ENCODE assay signal across 8 mouse cellular contexts in genomic region chr4:96797583-96797982, GRCm38 (mm10). TPM values are rescaled to one million over a fixed set of nuclear protein-coding genes. Genes with fewer than 3 reads are reported as not detected.
A peak's percentile ranks its signal among the peaks of the same experiment; 100 is the strongest.
DNase-seq lines count a peak whose midpoint lies in the region; ATAC-seq and TF ChIP-seq lines count a peak whose summit lies in the region.

No protein-coding gene starts in this region.

- no peak for ATAC-seq in lung, postnatal 0 days

- peak; percentile 23 to 28 for DNase-seq in frontal cortex, postnatal 10 days (ENCODE audit: low spot score in 2 of 2)
- no peak for DNase-seq in frontal cortex, postnatal 25 days (ENCODE audit: low spot score in 2 of 2)
- peak; percentile 21 for DNase-seq in lung, postnatal 0 days (ENCODE audit: low spot score)
- DNase-seq in lung, postnatal 25 days (ENCODE audit: low spot score): no peak
- DNase-seq in layer of hippocampus, adult 8-10 months (ENCODE audit: low spot score in 2 of 2): peak; percentile 24 to 35
- peak; percentile 69 to 83 for DNase-seq in right cerebral cortex, postnatal 10 days (ENCODE audit: low spot score in 2 of 2)
- no peak for DNase-seq in adrenal gland, adult 8-10 months
- DNase-seq in T-cell, adult 2 months (ENCODE audit: low spot score): no peak

- H3K4me1 ChIP-seq in lung, postnatal 0 days (ENCODE audit: insufficient read depth, low read depth, low read length): no peaks in the 10 kb centered on the region

- no peak overlapping the region for H3K4me2 ChIP-seq in lung, postnatal 0 days (replicated peaks; ENCODE audit: low read depth, low read length)

- no peak overlapping the region for H3K27ac ChIP-seq in lung, postnatal 0 days (ENCODE audit: low read length)

- no peak overlapping the region for H3K9ac ChIP-seq in lung, postnatal 0 days (replicated peaks; ENCODE audit: low read depth)

- no peak for TF ChIP-seq CTCF in lung, postnatal 0 days (IDR thresholded peaks at IDR 0.05)

- no peak overlapping the region for H3K4me3 ChIP-seq in lung, postnatal 0 days (ENCODE audit: low read depth, low read length)

- no peaks in the 10 kb centered on the region for H3K9me3 ChIP-seq in lung, postnatal 0 days (ENCODE audit: low read length)

- TF ChIP-seq EP300 in lung, postnatal 0 days (IDR thresholded peaks at IDR 0.05): no peak

- 63% methylated on average over 1 of the region's 1 CpGs for WGBS in lung, postnatal 0 days

- no peaks in the 10 kb centered on the region for H3K36me3 ChIP-seq in lung, postnatal 0 days (ENCODE audit: insufficient read depth, low read length)

- no peaks in the 10 kb centered on the region for H3K27me3 ChIP-seq in lung, postnatal 0 days (replicated peaks; ENCODE audit: insufficient read depth, low read length)

RNA-seq across cellular contexts. Expression of gene Gm12695, which starts 12.6 kb away (rescaled TPM):
- polyA plus RNA-seq in lung, postnatal 0 days (2015; fragmentation: Nextera tagmentation; extraction: Ambion mirVana): 1.5 and 2.6 TPM in 2 replicates
- total RNA-seq in layer of hippocampus, adult 8-10 months (2022): under 1 TPM in 1 of 4 experiments, not detected in 3; 0.38 TPM
- not detected for total RNA-seq in adrenal gland, adult 8-10 months (2022)

Comparison
In these comparisons a context has a peak if more than half of its experiments do, and no peak if none do; other contexts are left out.
1. DNase-seq: peak in frontal cortex, postnatal 10 days (2 of 2), lung, postnatal 0 days (single experiment), layer of hippocampus, adult 8-10 months (2 of 2) and right cerebral cortex, postnatal 10 days (2 of 2); none in frontal cortex, postnatal 25 days (0 of 2), lung, postnatal 25 days (single experiment), adrenal gland, adult 8-10 months (single experiment) and T-cell, adult 2 months (single experiment).